Mouse (Mus musculus) CH12.LX (cell line): ENCODE data around the gene Gcnt1. TPM values are rescaled to one million over a fixed set of nuclear protein-coding genes. Genes with fewer than 3 reads are reported as not detected.

Experiments
- DNase-seq: peaks from one replicate; pipeline ENCODE4 v3.0.0-alpha.2; 2013; ENCODE audit errors: extremely low read depth
- H3K27ac ChIP-seq: 2 replicates; pipeline ENCODE4 v1.5.1; 2012; ENCODE audit warnings: low read depth, mild to moderate bottlenecking, control low read depth, moderate library complexity; ENCODE audit not compliant: insufficient read depth
- H3K27me3 ChIP-seq: replicated peaks from 2 replicates; pipeline ENCODE3; 2012; ENCODE audit warnings: inconsistent platforms
- H3K36me3 ChIP-seq, 2 experiments: replicated peaks in 1 of 2; 2 replicates each; pipeline versions ENCODE3 to v1.6.1; 2012; ENCODE audit warnings: inconsistent platforms in 1 of 2, low read length in 1 of 2, mild to moderate bottlenecking in 1 of 2, mixed read lengths in 1 of 2, moderate library complexity in 1 of 2; ENCODE audit not compliant: control insufficient read depth in 1 of 2, insufficient read depth in 1 of 2
- H3K4me1 ChIP-seq, 2 experiments: 2 replicates each; pipeline ENCODE4 v1.6.1; 2012; ENCODE audit warnings: inconsistent platforms in 1 of 2, moderate library complexity in 1 of 2; ENCODE audit not compliant: insufficient read depth in 2 of 2, control insufficient read depth in 1 of 2
- H3K4me2 ChIP-seq: 2 replicates; pipeline ENCODE4 v1.6.1; 2012; ENCODE audit warnings: low read depth, mild to moderate bottlenecking, control low read depth; ENCODE audit not compliant: poor library complexity, insufficient read depth, severe bottlenecking
- H3K4me3 ChIP-seq, 3 experiments: fragments of 150-350 bp in 1 of 3; sonication (generic) in 1 of 3; replicated peaks in 1 of 3; 2 replicates each; pipeline versions ENCODE3 to v1.5.1; 2011 to 2012; ENCODE audit warnings: low read depth in 2 of 3, low read length in 2 of 3, mild to moderate bottlenecking in 2 of 3, moderate library complexity in 2 of 3, control low read depth in 1 of 3, improper control_type of control experiment in 1 of 3, inconsistent platforms in 1 of 3, mixed read lengths in 1 of 3; ENCODE audit not compliant: poor library complexity in 1 of 3
- H3K79me2 ChIP-seq: replicated peaks from 2 replicates; pipeline ENCODE4 v1.6.1; 2012; ENCODE audit warnings: mild to moderate bottlenecking, moderate library complexity; ENCODE audit not compliant: control insufficient read depth, poor library complexity, insufficient read depth, severe bottlenecking; ENCODE audit errors: extremely low read depth
- H3K9ac ChIP-seq: 2 replicates; pipeline ENCODE4 v1.6.1; 2012; ENCODE audit warnings: low read depth, mild to moderate bottlenecking, control low read depth, moderate library complexity; ENCODE audit not compliant: insufficient read depth
- H3K9me3 ChIP-seq: replicated peaks from 2 replicates; pipeline ENCODE3; 2012; ENCODE audit warnings: low read length, inconsistent platforms, mixed read lengths
- BHLHE40 ChIP-seq: IDR thresholded peaks from 2 replicates; pipeline ENCODE4 v1.6.1; 2011; ENCODE audit warnings: mild to moderate bottlenecking, low read depth, low read length, improper control_type of control experiment
- CHD2 ChIP-seq: IDR thresholded peaks from 2 replicates; pipeline ENCODE4 v1.6.1; 2011; ENCODE audit warnings: low read length, improper control_type of control experiment
- CTCF ChIP-seq, 2 experiments: IDR thresholded peaks in 1 of 2; conservative IDR thresholded peaks in 1 of 2; 2 replicates each; pipeline ENCODE4 v1.5.1; 2011 to 2012; ENCODE audit warnings: low read depth in 2 of 2, low read length in 2 of 2, improper control_type of control experiment in 1 of 2, inconsistent platforms in 1 of 2, mild to moderate bottlenecking in 1 of 2, moderate library complexity in 1 of 2
- E2F4 ChIP-seq: IDR thresholded peaks from 2 replicates; pipeline ENCODE4 v1.6.1; 2011; ENCODE audit warnings: low read depth, low read length, improper control_type of control experiment; ENCODE audit not compliant: insufficient replicate concordance
- EP300 ChIP-seq: IDR thresholded peaks from 2 replicates; pipeline ENCODE4 v1.6.1; 2011; ENCODE audit warnings: low read length, improper control_type of control experiment
- ETS1 ChIP-seq: conservative IDR thresholded peaks from 2 replicates; pipeline ENCODE4 v1.6.1; 2012; ENCODE audit warnings: low read depth, mild to moderate bottlenecking, inconsistent platforms, low read length, improper control_type of control experiment, moderate library complexity
- HCFC1 ChIP-seq: IDR thresholded peaks from 2 replicates; pipeline ENCODE4 v1.6.1; 2012; ENCODE audit warnings: low read depth, mild to moderate bottlenecking, inconsistent platforms, low read length, improper control_type of control experiment
- MAFK ChIP-seq: IDR thresholded peaks from 2 replicates; pipeline ENCODE4 v1.6.1; 2011; ENCODE audit warnings: low read length, improper control_type of control experiment; ENCODE audit not compliant: insufficient replicate concordance
- MAX ChIP-seq: IDR thresholded peaks from 2 replicates; pipeline ENCODE4 v1.6.1; 2011; ENCODE audit warnings: low read length, improper control_type of control experiment
- MEF2A ChIP-seq: IDR thresholded peaks from 2 replicates; pipeline ENCODE4 v1.6.1; 2014; ENCODE audit warnings: low read depth, mild to moderate bottlenecking, inconsistent platforms, low read length, improper control_type of control experiment, borderline replicate concordance
- NRF1 ChIP-seq: IDR thresholded peaks from 2 replicates; pipeline ENCODE4 v1.6.1; 2014; ENCODE audit warnings: low read depth, mild to moderate bottlenecking, inconsistent platforms, low read length, improper control_type of control experiment, moderate library complexity
- PAX5 ChIP-seq: IDR thresholded peaks from 2 replicates; pipeline ENCODE4 v1.6.1; 2012; ENCODE audit warnings: low read length, inconsistent platforms, mixed read lengths
- POLR2A ChIP-seq: IDR thresholded peaks from 2 replicates; pipeline ENCODE4 v1.6.1; 2011; ENCODE audit warnings: low read depth, mild to moderate bottlenecking, improper control_type of control experiment, low read length
- RAD21 ChIP-seq: IDR thresholded peaks from 2 replicates; pipeline ENCODE4 v1.6.1; 2011; ENCODE audit warnings: low read depth, mild to moderate bottlenecking, low read length, improper control_type of control experiment, moderate library complexity
- SMC3 ChIP-seq: IDR thresholded peaks from 2 replicates; pipeline ENCODE4 v1.6.1; 2011; ENCODE audit warnings: low read depth, low read length, improper control_type of control experiment
- TBP ChIP-seq: conservative IDR thresholded peaks from 2 replicates; pipeline ENCODE4 v1.6.1; 2011; ENCODE audit warnings: low read depth, low read length, improper control_type of control experiment
- UBTF ChIP-seq: IDR thresholded peaks from 2 replicates; pipeline ENCODE4 v1.6.1; 2012; ENCODE audit warnings: low read depth, mild to moderate bottlenecking, inconsistent platforms, low read length, improper control_type of control experiment, moderate library complexity
- USF1 ChIP-seq: IDR thresholded peaks from 2 replicates; pipeline ENCODE4 v1.6.1; 2014; ENCODE audit warnings: low read depth, mild to moderate bottlenecking, inconsistent platforms, low read length, improper control_type of control experiment
- USF2 ChIP-seq: conservative IDR thresholded peaks from 2 replicates; pipeline ENCODE4 v1.6.1; 2011; ENCODE audit warnings: low read depth, low read length, improper control_type of control experiment
- ZC3H11A ChIP-seq: IDR thresholded peaks from 2 replicates; pipeline ENCODE4 v1.6.1; 2012; ENCODE audit warnings: low read depth, mild to moderate bottlenecking, inconsistent platforms, low read length, improper control_type of control experiment
- ZKSCAN1 ChIP-seq: IDR thresholded peaks from 2 replicates; pipeline ENCODE4 v1.6.1; 2012; ENCODE audit warnings: low read depth, inconsistent platforms, low read length, improper control_type of control experiment, borderline replicate concordance
- ZMIZ1 ChIP-seq: IDR thresholded peaks from 2 replicates; pipeline ENCODE4 v1.6.1; 2012; ENCODE audit warnings: low read depth, mild to moderate bottlenecking, inconsistent platforms, low read length, improper control_type of control experiment
- dilution Hi-C: fragments of 300-500 bp; cut with MboI; formaldehyde crosslinking; loops from 2 replicates; pipeline ENCODE4 v1.14.3; 2020; ENCODE audit warnings: low sequenced_read_pairs; ENCODE audit not compliant: extremely low pct_unique_long_range_greater_than_20kb, extremely low pct_ligation_motif_present
- in situ Hi-C: fragments of 300-500 bp; cut with MboI; formaldehyde crosslinking; loops from 3 replicates; pipeline ENCODE4 v1.14.3; 2019; ENCODE audit warnings: low sequenced_read_pairs, low pct_ligation_motif_present, low pct_unique_long_range_greater_than_20kb, mixed read lengths
- polyA plus RNA-seq: library from polyadenylated mRNA; unstranded; fragments of >175 nt; gene quantifications from 2 replicates; pipeline ENCODE4 v1.2.1, GENCODE M21; 2012; ENCODE audit warnings: low read depth; ENCODE audit not compliant: insufficient read length
- total RNA-seq, 2 experiments: library from RNA; depleted of rRNA; stranded (reverse); fragments of 300-350 nt in 1 of 2; fragments of >200 nt in 1 of 2; gene quantifications; 2 replicates each; pipeline ENCODE4 v1.2.3; 2012 to 2014

The Gcnt1 gene
- total and polyA plus RNA-seq, 3 experiments = 4.2 to 7.6 (median 6.6) TPM

DNA sequence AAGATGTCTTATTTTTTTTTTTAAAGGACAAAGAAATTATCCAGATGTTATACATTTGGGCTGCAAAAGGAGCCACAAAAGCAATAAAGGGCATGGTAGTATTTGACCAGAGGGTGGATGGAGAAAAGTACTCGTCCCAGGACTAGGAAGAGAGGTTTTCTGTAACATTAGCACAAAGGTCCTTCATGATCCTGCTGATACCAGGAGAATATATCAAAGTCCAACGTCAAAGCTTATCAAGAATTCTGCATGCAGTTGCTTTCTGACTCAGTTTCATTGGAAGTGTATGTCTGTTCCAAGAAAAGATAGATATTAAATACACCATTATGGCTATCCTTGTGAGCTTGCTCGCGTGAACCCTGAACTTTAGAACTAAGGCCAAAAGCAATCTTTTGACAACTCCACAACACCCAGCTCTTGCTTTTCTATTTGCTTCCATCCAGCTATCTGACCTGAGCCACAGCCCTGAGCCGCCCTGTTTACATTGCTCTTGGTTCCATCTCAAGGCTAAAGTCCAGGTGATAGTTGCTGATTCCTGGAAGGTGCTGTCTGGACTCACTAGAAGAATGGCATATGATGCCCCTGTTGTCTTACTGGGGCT, 37.9 kb upstream of the Gcnt1 start:
- in situ Hi-C loops = no loop called here
- H3K4me1 ChIP-seq = no peaks in the 10 kb centered on the region
- dilution Hi-C loops = no loop called here
- DNase-seq = no peak
- TF ChIP-seq E2F4 (no peak), USF1 (no peak), ETS1 (no peak), USF2 (no peak), POLR2A (no peak), BHLHE40 (no peak)
- TF ChIP-seq, all 38 proteins: peak for 0
- no peak overlapping the region for H3K4me3 ChIP-seq
- no peak overlapping the region for H3K4me2 ChIP-seq
- H3K27me3 ChIP-seq = no peaks in the 10 kb centered on the region
- H3K27ac ChIP-seq = no peak overlapping the region
- peaks cover 2% of the 10 kb centered on the region for H3K9me3 ChIP-seq
- H3K36me3 ChIP-seq = no peaks in the 10 kb centered on the region
- no peak overlapping the region for H3K9ac ChIP-seq
- H3K79me2 ChIP-seq = no peaks in the 10 kb centered on the region

DNA sequence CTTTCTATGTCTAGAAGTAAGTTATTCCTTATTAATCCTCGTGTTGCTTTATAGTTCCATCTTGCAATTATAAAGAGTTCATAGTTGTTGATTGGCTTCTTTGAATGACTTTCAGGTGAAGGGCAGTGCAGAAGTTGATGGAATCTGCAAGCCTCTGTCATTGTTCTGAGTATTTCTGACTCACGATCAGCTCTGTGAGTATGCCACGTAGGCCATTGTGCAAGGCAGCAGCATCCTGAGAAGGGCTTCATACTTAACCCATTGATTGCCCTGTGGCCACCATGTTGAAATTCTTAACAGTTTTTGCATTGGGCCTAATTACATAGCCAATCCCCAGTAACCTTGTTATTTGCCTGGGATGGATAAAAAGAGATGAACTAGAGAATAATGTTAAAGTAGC, 36.7 kb upstream of the Gcnt1 start:
- peaks cover 2% of the 10 kb centered on the region for H3K9me3 ChIP-seq
- no peak overlapping the region for H3K9ac ChIP-seq
- TF ChIP-seq MAFK (no peak), CTCF (conservative IDR thresholded peaks at IDR 0.05 in 1 of 2, IDR thresholded peaks at IDR 0.05 in 1 of 2; ENCODE audit: low read depth in 2 of 2, low read length in 2 of 2) (no peak), ZMIZ1 (no peak), RAD21 (no peak)
- H3K27me3 ChIP-seq = no peaks in the 10 kb centered on the region
- dilution Hi-C loops = no loop called here
- H3K4me3 ChIP-seq = no peak overlapping the region
- in situ Hi-C loops = no loop called here
- H3K36me3 ChIP-seq = no peaks in the 10 kb centered on the region
- H3K27ac ChIP-seq = no peak overlapping the region
- no peak overlapping the region for H3K4me2 ChIP-seq
- H3K4me1 ChIP-seq = no peaks in the 10 kb centered on the region
- no peaks in the 10 kb centered on the region for H3K79me2 ChIP-seq
- DNase-seq = no peak

DNA sequence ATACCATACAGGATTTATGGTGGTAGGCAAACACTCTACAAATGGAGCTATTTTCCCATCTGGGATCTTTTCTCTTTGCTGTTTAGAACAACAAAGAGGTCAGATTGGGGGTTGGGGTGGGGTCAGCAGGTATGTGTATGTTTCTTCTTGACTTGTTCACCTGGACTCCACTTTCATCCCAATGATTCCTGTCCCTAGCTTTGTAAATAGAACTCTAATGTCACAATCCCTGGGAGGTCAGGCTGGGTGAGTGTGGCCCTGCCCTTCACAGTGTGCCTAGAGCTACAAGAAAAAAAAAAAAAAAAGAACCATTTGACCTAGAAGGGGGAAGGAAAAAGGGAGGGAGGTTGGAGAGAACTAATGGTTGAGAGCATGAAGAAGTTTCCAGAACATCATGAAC, 35.9 kb upstream of the Gcnt1 start:
- Histone ChIP-seq H3K27ac (no peak overlapping the region), H3K36me3 (no peaks in the 10 kb centered on the region), H3K4me2 (no peak overlapping the region), H3K9me3 (peaks cover 2% of the 10 kb centered on the region), H3K79me2 (no peaks in the 10 kb centered on the region), H3K27me3 (no peaks in the 10 kb centered on the region), H3K4me1 (no peaks in the 10 kb centered on the region), H3K9ac (no peak overlapping the region), H3K4me3 (no peak overlapping the region)
- no peak for DNase-seq
- dilution Hi-C loops = no loop called here
- in situ Hi-C loops = no loop called here
- TF ChIP-seq HCFC1 (no peak), UBTF (no peak), MAFK (no peak), ZMIZ1 (no peak), TBP (no peak), USF2 (no peak), CHD2 (no peak), ZC3H11A (no peak), PAX5 (no peak), EP300 (no peak), MEF2A (no peak), NRF1 (no peak), MAX (no peak), ZKSCAN1 (no peak), RAD21 (no peak), SMC3 (no peak)
